Mouse (Mus musculus): ENCODE results near the gene Atg4c.

Atg4c gene

GRCm38 (mm10) chr4:99263663-99264062 is 69.9 kb downstream of the Atg4c start:
- DNase-seq (ENCODE audit: low spot score in 2 of 2) = no peak

DNA sequence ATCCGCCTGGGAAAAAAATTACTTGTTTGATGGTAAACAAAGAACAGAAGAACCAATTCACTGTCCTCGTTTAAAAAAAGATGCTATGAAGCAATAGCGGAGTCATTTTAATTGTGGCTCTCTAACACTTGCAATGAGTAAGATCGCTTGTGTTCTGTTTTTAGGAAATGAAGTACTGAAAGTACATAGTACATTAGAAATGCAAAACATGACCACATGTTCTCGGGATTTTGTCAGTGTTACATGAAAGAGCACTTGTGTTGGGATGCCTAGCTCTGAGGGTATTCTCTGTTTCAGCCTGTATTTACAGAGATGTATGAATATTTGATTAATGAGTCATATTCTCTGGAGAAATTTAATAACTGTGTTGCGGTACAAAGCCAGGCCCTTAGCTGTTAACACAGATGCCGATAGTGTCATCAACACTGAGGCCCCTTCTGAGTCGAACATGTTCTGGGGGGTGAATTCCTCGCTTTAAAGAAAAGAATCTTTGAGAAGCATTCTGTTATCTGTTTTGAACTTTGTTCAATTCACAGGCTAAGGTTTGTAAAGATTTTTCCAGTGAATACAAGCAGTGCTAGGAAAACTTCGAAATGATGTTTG is 73.2 kb downstream of the Atg4c start:
- no peak for DNase-seq (ENCODE audit: low spot score in 2 of 2)

DNA sequence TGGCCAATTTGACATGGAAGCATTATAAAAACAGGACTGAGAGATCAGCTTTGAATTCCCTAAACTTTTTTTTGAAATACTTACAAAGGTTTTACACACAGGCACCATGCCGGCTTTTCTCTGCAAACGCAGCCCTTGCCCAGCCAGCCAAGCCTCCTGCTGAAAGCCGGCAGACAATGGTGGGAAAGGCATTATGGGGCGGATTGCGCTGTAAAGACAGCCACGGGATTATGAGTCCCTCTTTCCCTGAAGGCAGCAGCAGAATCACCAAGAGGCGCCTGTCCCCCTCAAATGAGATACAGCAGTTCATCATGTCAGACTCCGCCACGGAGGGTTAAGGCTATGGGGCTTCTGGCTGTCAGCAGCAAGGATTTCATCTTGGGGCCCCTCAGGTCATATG is 79.1 kb downstream of the Atg4c start:
- DNase-seq (ENCODE audit: low spot score in 2 of 2) = no peak

- no peak for DNase-seq (ENCODE audit: low spot score in 2 of 2)
These were observed 79.7 kb downstream of the Atg4c start for GRCm38 (mm10) chr4:99273466-99273865.

DNA sequence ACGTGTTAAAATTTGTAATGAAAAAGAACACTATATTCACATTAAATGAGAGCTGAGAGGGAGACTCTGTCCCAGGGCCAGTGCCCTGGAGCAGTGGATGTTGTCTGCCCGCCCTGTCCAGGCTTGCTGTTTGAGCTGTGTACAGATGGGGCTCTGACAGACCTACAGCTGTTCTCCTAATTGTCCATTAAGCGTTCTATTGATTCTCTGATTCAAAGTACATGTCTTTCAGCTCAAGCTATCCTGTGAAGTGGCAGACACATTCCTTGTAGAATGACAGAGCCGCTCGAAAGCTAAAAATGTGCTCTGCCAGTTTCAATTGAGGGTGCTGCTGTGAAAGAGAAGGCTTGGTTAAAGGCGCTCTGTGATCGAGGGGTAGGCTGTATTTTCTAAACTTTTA is 80.2 kb downstream of the Atg4c start:
- DNase-seq (ENCODE audit: low spot score in 2 of 2) = no peak

DNA sequence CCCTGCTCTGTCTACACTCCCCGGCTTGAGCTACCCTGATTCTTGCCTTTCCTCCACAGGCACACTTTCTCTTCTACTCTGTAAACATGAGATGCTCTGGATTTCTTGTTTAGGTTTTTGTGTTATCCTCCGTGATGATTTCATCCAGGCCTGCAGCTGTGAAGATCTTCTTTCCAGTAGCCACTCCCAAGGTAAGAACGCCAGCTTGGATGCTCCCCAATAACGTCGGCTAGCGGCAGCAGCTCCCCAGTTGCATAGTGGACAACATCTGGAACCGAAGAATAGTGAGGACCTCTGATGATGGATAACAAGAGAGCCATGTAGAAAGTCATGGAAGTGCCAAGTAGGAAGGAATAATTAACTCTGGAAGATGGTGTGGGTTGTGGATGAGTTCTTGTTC is 85.1 kb downstream of the Atg4c start:
- DNase-seq (ENCODE audit: low spot score in 2 of 2) = no peak

DNA sequence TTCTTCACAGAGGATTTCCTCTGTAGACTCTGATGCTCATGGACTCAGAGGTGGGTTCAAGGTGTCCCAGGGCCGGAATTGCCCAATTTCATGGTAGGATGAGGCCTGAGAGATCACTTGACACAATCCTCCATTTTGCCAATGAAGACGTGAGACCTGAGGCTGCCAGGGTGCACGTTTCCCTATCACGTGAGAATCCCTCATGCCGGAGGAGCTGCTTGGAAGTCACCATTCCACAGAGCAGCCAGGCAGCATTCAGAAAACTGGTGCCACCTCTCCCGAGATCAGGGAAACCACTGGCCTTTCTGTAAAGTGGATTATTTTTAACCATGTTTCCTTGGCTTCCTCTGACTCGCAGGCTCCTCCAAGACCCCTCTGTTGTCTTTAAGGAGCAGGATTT is 88.0 kb downstream of the Atg4c start:
- no peak for DNase-seq (ENCODE audit: low spot score in 2 of 2)

- DNase-seq (ENCODE audit: low spot score in 2 of 2) = no peak
These were observed 95.6 kb downstream of the Atg4c start for GRCm38 (mm10) chr4:99289286-99289685.

GRCm38 (mm10) chr4:99298676-99299075 is 104.9 kb downstream of the Atg4c start:
- DNase-seq (ENCODE audit: low spot score in 2 of 2) = peak; percentile 3 to 4

DNA sequence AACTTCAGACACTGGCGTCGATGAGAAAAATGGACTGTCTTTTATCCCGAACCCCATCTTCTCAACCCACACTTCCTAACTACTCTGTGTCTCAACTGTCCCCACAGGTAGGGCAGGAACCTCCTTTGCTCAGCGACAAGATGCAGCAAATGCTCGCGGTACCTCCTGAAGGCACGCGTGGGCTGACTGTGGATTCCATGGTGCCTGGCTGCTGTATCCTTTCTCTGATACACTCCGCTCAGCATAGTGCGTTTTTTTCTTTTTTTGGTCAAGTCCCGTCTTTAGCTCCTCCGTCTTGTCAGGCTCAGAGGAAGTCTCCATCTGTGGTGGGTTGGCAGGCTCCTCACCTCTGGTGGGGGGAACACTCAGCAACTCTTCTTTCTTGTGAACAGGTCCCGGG is 111.1 kb downstream of the Atg4c start:
- no peak for DNase-seq (ENCODE audit: low spot score in 2 of 2)

Data from spleen, postnatal 36 days (tissue).